29 mouse cellular contexts compared by ENCODE assay signal in genomic region chr14:68806646-68807045, GRCm38 (mm10).
DNase-seq lines count a peak whose midpoint lies in the region; ATAC-seq and TF ChIP-seq lines count a peak whose summit lies in the region.
"Had no signal": no experiment of that assay in that cellular context is flagged by ENCODE, and none has a peak within 500 bp of the region (broad histone marks: within the 10 kb centered on the region; RNA-seq: fewer than 3 reads in every experiment).

No protein-coding gene starts in this region.

- H3K4me1 ChIP-seq in embryonic facial prominence, embryonic 14.5 days (ENCODE audit: control insufficient read depth, insufficient read depth, low read length): no peaks in the 10 kb centered on the region
- no peaks in the 10 kb centered on the region for H3K4me1 ChIP-seq in embryonic facial prominence, embryonic 10.5 days
- no peaks in the 10 kb centered on the region for H3K4me1 ChIP-seq in lung, embryonic 14.5 days (ENCODE audit: insufficient read depth)
- H3K4me1 ChIP-seq: embryonic facial prominence, embryonic 13.5 days; heart, embryonic 12.5 days; heart, embryonic 15.5 days had no signal

- H3K27me3 ChIP-seq in embryonic facial prominence, embryonic 14.5 days (replicated peaks; ENCODE audit: control insufficient read depth, insufficient read depth, low read length): no peaks in the 10 kb centered on the region
- no peaks in the 10 kb centered on the region for H3K27me3 ChIP-seq in embryonic facial prominence, embryonic 10.5 days (replicated peaks; ENCODE audit: low read depth, poor library complexity, severe bottlenecking)
- H3K27me3 ChIP-seq in lung, embryonic 14.5 days (ENCODE audit: insufficient read depth, low read length): no peaks in the 10 kb centered on the region
- H3K27me3 ChIP-seq: CH12.LX; embryonic facial prominence, embryonic 13.5 days; heart, embryonic 12.5 days; heart, embryonic 15.5 days had no signal

- no peak overlapping the region for H3K9ac ChIP-seq in embryonic facial prominence, embryonic 14.5 days (ENCODE audit: low read depth, low read length)
- no peak overlapping the region for H3K9ac ChIP-seq in lung, embryonic 14.5 days
- H3K9ac ChIP-seq: embryonic facial prominence, embryonic 13.5 days; forebrain, postnatal 0 days; heart, embryonic 12.5 days; heart, embryonic 15.5 days; hindbrain, embryonic 14.5 days had no signal

- no peak for TF ChIP-seq POLR2A in brain, embryonic 14.5 days (IDR thresholded peaks at IDR 0.05; ENCODE audit: borderline replicate concordance, extremely low read depth, insufficient read depth, insufficient read length, poor library complexity, severe bottlenecking)

- H3K4me3 ChIP-seq in embryonic facial prominence, embryonic 14.5 days (ENCODE audit: low read depth, low read length): no peak overlapping the region
- H3K4me3 ChIP-seq in embryonic facial prominence, embryonic 10.5 days: no peak overlapping the region
- no peak overlapping the region for H3K4me3 ChIP-seq in lung, embryonic 14.5 days (ENCODE audit: low read depth, low read length)
- H3K4me3 ChIP-seq: embryonic facial prominence, embryonic 13.5 days; gastrocnemius, adult 2 months; heart, embryonic 12.5 days; heart, embryonic 15.5 days had no signal

- peak; percentile 20 for DNase-seq in embryonic facial prominence, embryonic 14.5 days (ENCODE audit: low spot score)
- DNase-seq in embryonic facial prominence, embryonic 10.5 days (ENCODE audit: low spot score): no peak
- DNase-seq in lung, embryonic 14.5 days: peak; percentile 54
- no peak for DNase-seq in lung, adult 18-20 months
- DNase-seq in 3T3-L1 (ENCODE audit: low read depth, low spot score): peak; percentile 24
- peak; percentile 9 for DNase-seq in brain, embryonic 14.5 days (ENCODE audit: low read depth)
- no peak for DNase-seq in kidney, adult 9 months
- DNase-seq: adrenal gland, adult 8-10 months; adrenal gland, postnatal 36 days; B cell, adult 2 months; cerebellum, adult 11 months; cerebellum, adult 2 months; cerebellum, adult 9-11 months; cerebellum, postnatal 25 days; forebrain, postnatal 0 days; gastrocnemius, adult 2 months; gastrocnemius, postnatal 14 days; heart, adult 11 months; heart, postnatal 10 days; heart, postnatal 36 days had no signal

- no peak overlapping the region for H3K4me2 ChIP-seq in embryonic facial prominence, embryonic 14.5 days (ENCODE audit: low read depth, low read length)
- H3K4me2 ChIP-seq in lung, embryonic 14.5 days: no peak overlapping the region
- H3K4me2 ChIP-seq: embryonic facial prominence, embryonic 13.5 days; heart, embryonic 12.5 days; heart, embryonic 15.5 days; hindbrain, embryonic 14.5 days had no signal

- no peak for ATAC-seq in embryonic facial prominence, embryonic 14.5 days (ENCODE audit: low read depth)
- ATAC-seq in lung, embryonic 14.5 days (ENCODE audit: insufficient read depth): no peak
- ATAC-seq: forebrain, embryonic 14.5 days; forebrain, postnatal 0 days; hindbrain, postnatal 0 days; inflammation-experienced regulatory T-cells, adult 6 months had no signal

- TF ChIP-seq CTCF in lung, embryonic 14.5 days (IDR thresholded peaks at IDR 0.05; ENCODE audit: low read depth): no peak
- no peak for TF ChIP-seq CTCF in brain, embryonic 14.5 days (IDR thresholded peaks at IDR 0.05; ENCODE audit: borderline replicate concordance, extremely low read depth, insufficient read depth, insufficient read length)

- H3K9me3 ChIP-seq in embryonic facial prominence, embryonic 14.5 days (ENCODE audit: control insufficient read depth, low read length): no peaks in the 10 kb centered on the region
- H3K9me3 ChIP-seq in embryonic facial prominence, embryonic 10.5 days: no peaks in the 10 kb centered on the region
- no peaks in the 10 kb centered on the region for H3K9me3 ChIP-seq in lung, embryonic 14.5 days (ENCODE audit: low read depth, low read length)
- H3K9me3 ChIP-seq: embryonic facial prominence, embryonic 13.5 days; G1E; heart, embryonic 12.5 days; heart, embryonic 15.5 days had no signal

- no peak overlapping the region for H3K27ac ChIP-seq in embryonic facial prominence, embryonic 14.5 days (replicated peaks; ENCODE audit: low read depth, low read length)
- no peak overlapping the region for H3K27ac ChIP-seq in embryonic facial prominence, embryonic 10.5 days (replicated peaks)
- no peak overlapping the region for H3K27ac ChIP-seq in lung, embryonic 14.5 days (ENCODE audit: low read depth)
- H3K27ac ChIP-seq: embryonic facial prominence, embryonic 13.5 days; gastrocnemius, adult 2 months; heart, embryonic 15.5 days; hindbrain, embryonic 14.5 days; hindbrain, postnatal 0 days had no signal

- no peaks in the 10 kb centered on the region for H3K36me3 ChIP-seq in embryonic facial prominence, embryonic 14.5 days (ENCODE audit: control insufficient read depth, insufficient read depth, low read length)
- no peaks in the 10 kb centered on the region for H3K36me3 ChIP-seq in embryonic facial prominence, embryonic 10.5 days (replicated peaks)
- H3K36me3 ChIP-seq in lung, embryonic 14.5 days (ENCODE audit: insufficient read depth): no peaks in the 10 kb centered on the region
- H3K36me3 ChIP-seq: embryonic facial prominence, embryonic 13.5 days; G1E; heart, embryonic 12.5 days; heart, embryonic 15.5 days had no signal

- WGBS in embryonic facial prominence, embryonic 14.5 days: 76% methylated on average over 1 of the region's 1 CpGs
- WGBS in embryonic facial prominence, embryonic 10.5 days: 89% methylated on average over 1 of the region's 1 CpGs
- 63% methylated on average over 1 of the region's 1 CpGs for WGBS in lung, embryonic 14.5 days

Comparison
In these comparisons a context has a peak if more than half of its experiments do, and no peak if none do; other contexts are left out.
1. DNase-seq: peak in embryonic facial prominence, embryonic 14.5 days (single experiment), lung, embryonic 14.5 days (single experiment), 3T3-L1 (single experiment) and brain, embryonic 14.5 days (single experiment); none in embryonic facial prominence, embryonic 10.5 days (single experiment), lung, adult 18-20 months (0 of 2) and kidney, adult 9 months (single experiment).